Mouse (Mus musculus) cerebellum, postnatal 10 days (tissue): ENCODE measurements around the gene Kpna3.
A peak's percentile ranks its signal among the peaks of the same experiment; 100 is the strongest.

Experiments used
- DNase-seq, 2 experiments: peaks; one replicate each; pipeline ENCODE4 v3.0.0; 2021; ENCODE audit warnings: mixed read lengths in 2 of 2

The Kpna3 gene

GRCm38 (mm10) chr14:61390586-61390985 lies 49.1 kb downstream of the Kpna3 start:
- no peak for DNase-seq

- peak; percentile 48 to 54 for DNase-seq
Observed at GRCm38 (mm10) chr14:61367290-61367689, 72.4 kb downstream of the Kpna3 start.

- peak; percentile 34 for DNase-seq
Observed at GRCm38 (mm10) chr14:61364656-61365055, 75.0 kb downstream of the Kpna3 start.

GRCm38 (mm10) chr14:61363734-61364133 lies 75.9 kb downstream of the Kpna3 start:
- DNase-seq: no peak

- DNase-seq: no peak
Observed at GRCm38 (mm10) chr14:61362268-61362667, 77.4 kb downstream of the Kpna3 start.

GRCm38 (mm10) chr14:61360981-61361511 lies 78.6 kb downstream of the Kpna3 start:
- no peak for DNase-seq

- DNase-seq: peak; percentile 91 to 94
Observed at GRCm38 (mm10) chr14:61360131-61360980, 79.3 kb downstream of the Kpna3 start, which contains the start of gene Ebpl. Gene Ebpl, minus strand, starts transcription at chr14:61360439.

- DNase-seq: no peak
Observed at GRCm38 (mm10) chr14:61354251-61355235, 85.1 kb downstream of the Kpna3 start.

GRCm38 (mm10) chr14:61350808-61351207 lies 88.9 kb downstream of the Kpna3 start:
- DNase-seq: no peak

- DNase-seq: no peak
Observed at GRCm38 (mm10) chr14:61349876-61350275, 89.8 kb downstream of the Kpna3 start.

GRCm38 (mm10) chr14:61346827-61347698 lies 92.6 kb downstream of the Kpna3 start:
- DNase-seq: peak; percentile 81 to 84

GRCm38 (mm10) chr14:61344590-61344989 lies 95.1 kb downstream of the Kpna3 start:
- no peak for DNase-seq

GRCm38 (mm10) chr14:61339381-61339780 lies 100.3 kb downstream of the Kpna3 start:
- no peak for DNase-seq

- peak; percentile 95 to 96 for DNase-seq
Observed at GRCm38 (mm10) chr14:61330996-61331561, 108.6 kb downstream of the Kpna3 start.

- DNase-seq: peak; percentile 82 to 84
Observed at GRCm38 (mm10) chr14:61330591-61330990, 109.1 kb downstream of the Kpna3 start.

GRCm38 (mm10) chr14:61327618-61328450 lies 111.8 kb downstream of the Kpna3 start:
- peak; percentile 91 to 93 for DNase-seq

- DNase-seq: peak; percentile 32 to 54
Observed at GRCm38 (mm10) chr14:61327007-61327406, 112.7 kb downstream of the Kpna3 start.

- no peak for DNase-seq
Observed at GRCm38 (mm10) chr14:61322740-61323139, 116.9 kb downstream of the Kpna3 start.

GRCm38 (mm10) chr14:61321200-61321599 lies 118.5 kb downstream of the Kpna3 start:
- no peak for DNase-seq

GRCm38 (mm10) chr14:61320765-61321164 lies 118.9 kb downstream of the Kpna3 start:
- DNase-seq: no peak

- peak; percentile 83 to 89 for DNase-seq
Observed at GRCm38 (mm10) chr14:61316861-61317260, 122.8 kb downstream of the Kpna3 start.
